Mouse (Mus musculus): ENCODE measurements around the gene Fam71e1.

DNA sequence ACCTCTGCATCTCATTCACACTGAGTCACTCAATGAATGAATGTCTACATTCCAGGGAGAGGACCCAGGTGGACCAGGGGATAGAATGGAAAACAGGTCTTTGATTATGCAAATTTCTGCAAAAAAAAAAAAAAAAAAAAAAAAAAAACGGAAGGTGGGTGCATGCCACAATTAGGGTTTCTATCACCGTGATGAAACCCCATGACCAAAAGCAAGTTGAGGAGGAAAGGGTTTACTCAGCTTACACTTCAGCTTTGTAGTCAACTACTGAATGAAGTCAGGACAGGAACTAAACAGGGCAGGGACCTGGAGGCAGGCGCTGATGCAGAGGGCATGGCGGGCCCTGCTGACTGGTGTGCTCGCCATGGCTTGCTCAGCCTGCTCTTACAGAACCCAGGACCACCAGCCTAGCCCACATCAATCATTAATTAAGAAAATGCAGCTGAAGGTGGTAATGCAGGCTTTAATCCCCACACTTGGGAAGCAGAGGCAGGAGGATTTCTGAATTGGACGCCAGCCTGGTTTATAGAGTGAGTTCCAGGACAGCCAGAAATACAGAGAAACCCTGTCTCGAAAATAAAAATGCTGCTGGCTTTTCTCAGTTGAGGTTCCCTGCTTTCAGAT lies 10.7 kb upstream of the Fam71e1 start:
- TF ChIP-seq CTCF (IDR thresholded peaks at IDR 0.05; ENCODE audit: low read depth) (no peak), EP300 (IDR thresholded peaks at IDR 0.05; ENCODE audit: low read depth) (no peak)
